Mouse (Mus musculus) forebrain, embryonic 11.5 days (tissue): Measurements from ENCODE around the gene Hhipl1. TPM values are rescaled to one million over a fixed set of nuclear protein-coding genes. Genes with fewer than 3 reads are reported as not detected.

Source experiments
- ATAC-seq: fragments of 200-750 bp; cut with Nextera tagmentation; replicated peaks from 2 replicates; pipeline ENCODE4 v1.8.0; 2017; ENCODE audit warnings: moderate TSS enrichment; ENCODE audit not compliant: low FRiP score
- DNase-seq: peaks from one replicate; pipeline ENCODE4 v3.0.0-alpha.2; 2017; ENCODE audit warnings: low spot score
- H3K27ac ChIP-seq: fragments of 300-500 bp; sonication (generic); 2 replicates; pipeline ENCODE4 v1.5.1; 2014; ENCODE audit warnings: low read depth, low read length
- H3K27me3 ChIP-seq: fragments of 300-500 bp; sonication (generic); 2 replicates; pipeline ENCODE4 v1.6.1; 2014; ENCODE audit warnings: mild to moderate bottlenecking, low read length, mixed read lengths; ENCODE audit not compliant: control insufficient read depth, insufficient read depth
- H3K36me3 ChIP-seq: fragments of 300-500 bp; sonication (generic); 2 replicates; pipeline ENCODE4 v1.6.1; 2014; ENCODE audit warnings: mild to moderate bottlenecking, low read length, moderate library complexity, mixed read lengths; ENCODE audit not compliant: control insufficient read depth, insufficient read depth
- H3K4me1 ChIP-seq: fragments of 300-500 bp; sonication (generic); replicated peaks from 2 replicates; pipeline ENCODE4 v1.6.1; 2014; ENCODE audit warnings: low read length, mixed read lengths; ENCODE audit not compliant: control insufficient read depth, insufficient read depth
- H3K4me2 ChIP-seq: fragments of 300-500 bp; sonication (generic); 2 replicates; pipeline ENCODE4 v1.6.1; 2014; ENCODE audit warnings: low read depth, mild to moderate bottlenecking, low read length, moderate library complexity, mixed read lengths; ENCODE audit not compliant: severe bottlenecking
- H3K4me3 ChIP-seq: fragments of 300-500 bp; sonication (generic); 2 replicates; pipeline ENCODE4 v1.5.1; 2014; ENCODE audit warnings: low read depth, low read length
- H3K9ac ChIP-seq: fragments of 300-500 bp; sonication (generic); 2 replicates; pipeline ENCODE4 v1.6.1; 2014; ENCODE audit warnings: low read length
- H3K9me3 ChIP-seq: fragments of 300-500 bp; sonication (generic); 2 replicates; pipeline ENCODE4 v1.6.1; 2016; ENCODE audit warnings: low read length, mixed read lengths; ENCODE audit not compliant: control insufficient read depth
- WGBS: fragments of 180-500 bp; shearing (Covaris S2); extraction: QIAGEN DNeasy Blood & Tissue Kit; methylation state at CpG from one replicate; pipeline ENCODE4 v1.1.7; 2014; 5-methylcytosine and 5-hydroxymethylcytosine counted together
- polyA plus RNA-seq: library from polyadenylated mRNA; unstranded; fragments of >200 nt; fragmentation: Nextera tagmentation; extraction: Ambion mirVana; gene quantifications from 2 replicates; pipeline ENCODE4 v1.2.1, GENCODE M21; 2014

Gene Hhipl1
- polyA plus RNA-seq, 1 experiment from 2014 or later, result 2.5 TPM

- DNase-seq (no peak), ATAC-seq (no peak)
- Histone ChIP-seq H3K4me3 (no peak within 1 kb of the TSS), H3K4me1 (no peaks in the 10 kb centered on the region; the same call in 1 of the 2 replicates), H3K36me3 (no peaks in the 10 kb centered on the region), H3K27ac (no peak within 1 kb of the TSS), H3K4me2 (no peak within 1 kb of the TSS), H3K9ac (no peak within 1 kb of the TSS), H3K27me3 (no peaks in the 10 kb centered on the region), H3K9me3 (no peaks in the 10 kb centered on the region)
- WGBS, result 85% methylated on average over 19 of the region's 19 CpGs
These were observed 64.7 kb downstream of the Hhipl1 start, which contains the start of gene Eml1 for GRCm38 (mm10) chr12:108370596-108371428. Eml1 (plus strand) TSS chr12:108370957.

GRCm38 (mm10) chr12:108371429-108371765, 65.3 kb downstream of the Hhipl1 start:
- DNase-seq (no peak), ATAC-seq (no peak)
- H3K36me3 ChIP-seq, result no peaks in the 10 kb centered on the region
- 82% methylated on average over 6 of the region's 6 CpGs for WGBS
- H3K27me3 ChIP-seq, result no peaks in the 10 kb centered on the region
- H3K4me3 ChIP-seq, result no peak overlapping the region
- H3K4me2 ChIP-seq, result no peak overlapping the region
- H3K9ac ChIP-seq, result no peak overlapping the region
- no peaks in the 10 kb centered on the region for H3K9me3 ChIP-seq
- H3K27ac ChIP-seq, result no peak overlapping the region
- no peaks in the 10 kb centered on the region; the same call in 1 of the 2 replicates for H3K4me1 ChIP-seq

GRCm38 (mm10) chr12:108372241-108372640, 66.2 kb downstream of the Hhipl1 start:
- Histone ChIP-seq H3K9me3 (no peaks in the 10 kb centered on the region), H3K27me3 (no peaks in the 10 kb centered on the region), H3K4me3 (no peak overlapping the region), H3K4me1 (no peaks in the 10 kb centered on the region; the same call in 1 of the 2 replicates), H3K27ac (0 out of 2 replicates have a peak overlapping the region, but pooled peaks have one; percentile 6), H3K4me2 (no peak overlapping the region), H3K36me3 (no peaks in the 10 kb centered on the region), H3K9ac (no peak overlapping the region)
- ATAC-seq, result no peak
- 82% methylated on average over 17 of the region's 17 CpGs for WGBS
- DNase-seq, result no peak

- Histone ChIP-seq H3K36me3 (no peaks in the 10 kb centered on the region), H3K9ac (no peak overlapping the region), H3K27ac (no peak overlapping the region), H3K4me1 (no peaks in the 10 kb centered on the region; the same call in 1 of the 2 replicates), H3K27me3 (no peaks in the 10 kb centered on the region), H3K9me3 (no peaks in the 10 kb centered on the region), H3K4me2 (no peak overlapping the region), H3K4me3 (no peak overlapping the region)
- DNase-seq (no peak), ATAC-seq (no peak)
- 79% methylated on average over 9 of the region's 9 CpGs for WGBS
These were observed 67.5 kb downstream of the Hhipl1 start for GRCm38 (mm10) chr12:108373611-108374010.

GRCm38 (mm10) chr12:108374689-108375088, 68.6 kb downstream of the Hhipl1 start:
- no peaks in the 10 kb centered on the region for H3K9me3 ChIP-seq
- no peak overlapping the region for H3K4me3 ChIP-seq
- no peak overlapping the region for H3K27ac ChIP-seq
- H3K36me3 ChIP-seq, result no peaks in the 10 kb centered on the region
- no peak overlapping the region for H3K4me2 ChIP-seq
- 88% methylated on average over 8 of the region's 8 CpGs for WGBS
- DNase-seq, result no peak
- no peaks in the 10 kb centered on the region for H3K27me3 ChIP-seq
- no peak overlapping the region for H3K9ac ChIP-seq
- no peaks in the 10 kb centered on the region; the same call in 1 of the 2 replicates for H3K4me1 ChIP-seq
- no peak for ATAC-seq

- no peak overlapping the region for H3K4me3 ChIP-seq
- H3K27me3 ChIP-seq, result no peaks in the 10 kb centered on the region
- H3K4me2 ChIP-seq, result no peak overlapping the region
- no peak overlapping the region for H3K9ac ChIP-seq
- no peaks in the 10 kb centered on the region for H3K9me3 ChIP-seq
- H3K27ac ChIP-seq, result no peak overlapping the region
- no peak for ATAC-seq
- DNase-seq, result no peak
- no peaks in the 10 kb centered on the region for H3K36me3 ChIP-seq
- no peaks in the 10 kb centered on the region for H3K4me1 ChIP-seq
- 90% methylated on average over 13 of the region's 13 CpGs for WGBS
These were observed 72.5 kb downstream of the Hhipl1 start for GRCm38 (mm10) chr12:108378379-108379133.

Other genes starting within 250 kb of the Hhipl1 start
- gene Setd3, start 127.0 kb upstream of the Hhipl1 start, polyA plus RNA-seq, result 79.2 and 85.9 TPM in 2 replicates
- gene Ccnk, start 126.7 kb upstream of the Hhipl1 start, polyA plus RNA-seq, result 5.0 and 6.2 TPM in 2 replicates
- gene Ccdc85c, start 30.8 kb upstream of the Hhipl1 start, polyA plus RNA-seq, result 18.0 and 18.8 TPM in 2 replicates
- gene Cyp46a1, start 28.1 kb downstream of the Hhipl1 start, polyA plus RNA-seq, result 16.3 and 18.4 TPM in 2 replicates
- 90.3 and 92.5 TPM in 2 replicates for gene Eml1, start 64.7 kb downstream of the Hhipl1 start, polyA plus RNA-seq
- 111 and 112 TPM in 2 replicates for gene Evl, start 248.4 kb downstream of the Hhipl1 start, polyA plus RNA-seq